Comparison of ENCODE assay signal across 19 mouse cellular contexts in genomic region chr6:56130493-56131159, GRCm38 (mm10).
DNase-seq lines count a peak whose midpoint lies in the region; TF ChIP-seq lines count a peak whose summit lies in the region.
"Had no signal": no experiment of that assay in that cellular context is flagged by ENCODE, and none has a peak within 500 bp of the region (broad histone marks: within the 10 kb centered on the region; RNA-seq: fewer than 3 reads in every experiment).

No protein-coding gene starts in this region.

- 12% methylated on average over 3 of the region's 3 CpGs for WGBS in cerebellum, adult 2 months

- no peak for TF ChIP-seq CTCF in cerebellum, adult 2 months (IDR thresholded peaks at IDR 0.05; ENCODE audit: borderline replicate concordance, insufficient read depth, low read depth, low read length)

- no peaks in the 10 kb centered on the region for H3K36me3 ChIP-seq in myocyte (ENCODE audit: control insufficient read depth, insufficient read depth)
- H3K36me3 ChIP-seq: heart, embryonic 13.5 days; hindbrain, embryonic 10.5 days; liver, embryonic 12.5 days had no signal

- no peaks in the 10 kb centered on the region for H3K79me2 ChIP-seq in myocyte (ENCODE audit: control insufficient read depth, insufficient read depth)

- no peaks in the 10 kb centered on the region for H3K27me3 ChIP-seq in cerebellum, adult 2 months (ENCODE audit: control insufficient read depth, insufficient read depth, low read length)
- H3K27me3 ChIP-seq in myocyte (ENCODE audit: control insufficient read depth, insufficient read depth, insufficient read length) = no peaks in the 10 kb centered on the region
- H3K27me3 ChIP-seq: heart, embryonic 13.5 days; liver, embryonic 12.5 days; megakaryocyte, embryonic 14.5 days had no signal

- H3K4me3 ChIP-seq in cerebellum, adult 2 months (replicated peaks; ENCODE audit: insufficient read depth, low read depth, low read length) = no peak overlapping the region
- H3K4me3 ChIP-seq in myocyte = no peak overlapping the region
- H3K4me3 ChIP-seq: erythroblast, embryonic 14.5 days; heart, embryonic 13.5 days; hindbrain, embryonic 10.5 days; layer of hippocampus, adult 2 months; liver, embryonic 12.5 days; megakaryocyte, embryonic 14.5 days had no signal

- intact Hi-C loops in heart, postnatal 10 days (cut with DNase I) = no loop called here
- intact Hi-C loops in heart, postnatal 25 days (cut with DNase I) = no loop called here

- no peak overlapping the region for H3K27ac ChIP-seq in cerebellum, adult 2 months (ENCODE audit: insufficient read depth, low read length)
- H3K27ac ChIP-seq: heart, embryonic 13.5 days; hindbrain, embryonic 10.5 days; hindbrain, postnatal 0 days; layer of hippocampus, adult 2 months; liver, embryonic 12.5 days had no signal

- no peak for TF ChIP-seq POLR2A in cerebellum, adult 2 months (IDR thresholded peaks at IDR 0.05; ENCODE audit: borderline replicate concordance, insufficient read depth, low read length)
- TF ChIP-seq POLR2A in myocyte (IDR thresholded peaks at IDR 0.05; ENCODE audit: insufficient read length, low read depth) = no peak

- no peak overlapping the region for H3ac ChIP-seq in myocyte (ENCODE audit: control insufficient read depth, insufficient read length)

- H3K4me1 ChIP-seq in cerebellum, adult 2 months (ENCODE audit: control insufficient read depth, insufficient read depth, low read length) = peaks cover 3% of the 10 kb centered on the region; the same call in 1 of the 2 replicates
- H3K4me1 ChIP-seq: hindbrain, embryonic 10.5 days; liver, embryonic 12.5 days; megakaryocyte, embryonic 14.5 days had no signal

- peak overlapping the region; percentile 39 for H3K4me2 ChIP-seq in myocyte (ENCODE audit: low read depth)
- H3K4me2 ChIP-seq: heart, embryonic 13.5 days; liver, embryonic 12.5 days had no signal

- DNase-seq in heart, postnatal 10 days = peak; percentile 17 to 24
- no peak for DNase-seq in heart, postnatal 25 days (ENCODE audit: low spot score)
- DNase-seq in brain, adult 2 months (ENCODE audit: low read depth, low spot score) = peak; percentile 83
- DNase-seq in cerebellum, adult 2 months = peak; percentile 18 to 82
- DNase-seq in thymus, postnatal 36 days = no peak
- no peak for DNase-seq in right cerebral cortex, postnatal 14 days
- DNase-seq: adrenal gland, postnatal 14 days; gastrocnemius, postnatal 25 days; lung, adult 2 months; midbrain, embryonic 14.5 days; right cerebral cortex, postnatal 4 days had no signal

TF ChIP-seq in myocyte, 11 proteins besides CTCF, POLR2A, EP300 and RAD21:
- no peak for TF ChIP-seq MAX (IDR thresholded peaks at IDR 0.05; ENCODE audit: low read depth)
- TF ChIP-seq MYOD1 (IDR thresholded peaks at IDR 0.05; ENCODE audit: control insufficient read depth in 1 of 3, insufficient read length in 2 of 3, low read depth in 2 of 3) = peak in 1 of 3 experiments; percentile 19

Comparison
In these comparisons a context has a peak if more than half of its experiments do, and no peak if none do; other contexts are left out.
1. DNase-seq: peak in heart, postnatal 10 days (2 of 2), brain, adult 2 months (single experiment) and cerebellum, adult 2 months (2 of 2); none in heart, postnatal 25 days (single experiment), thymus, postnatal 36 days (0 of 2) and right cerebral cortex, postnatal 14 days (single experiment).